Mouse (Mus musculus) splenic B cell, adult 2 months (primary cell): ENCODE results near the gene 1810024B03Rik.
A peak's percentile ranks its signal among the peaks of the same experiment; 100 is the strongest.

Experiments used
- DNase-seq: peaks from one replicate; pipeline ENCODE4 v3.0.0-alpha.2; 2011; ENCODE audit warnings: low read depth, low spot score
- H3K27me3 ChIP-seq: 2 replicates; pipeline ENCODE4 v1.6.1; 2012; ENCODE audit warnings: mild to moderate bottlenecking, low read length, moderate library complexity, mixed read lengths; ENCODE audit not compliant: control insufficient read depth, poor library complexity, insufficient read depth, severe bottlenecking
- H3K36me3 ChIP-seq: 2 replicates; pipeline ENCODE4 v1.6.1; 2012; ENCODE audit warnings: mild to moderate bottlenecking, low read length, moderate library complexity, mixed read lengths; ENCODE audit not compliant: control insufficient read depth, poor library complexity, insufficient read depth, severe bottlenecking

1810024B03Rik gene

GRCm38 (mm10) chr2:127139094-127139493 is 69.0 kb downstream of the 1810024B03Rik start:
- Histone ChIP-seq H3K27me3 (no peaks in the 10 kb centered on the region), H3K36me3 (peaks cover 3% of the 10 kb centered on the region; the same call in 1 of the 2 replicates)
- no peak for DNase-seq

DNA sequence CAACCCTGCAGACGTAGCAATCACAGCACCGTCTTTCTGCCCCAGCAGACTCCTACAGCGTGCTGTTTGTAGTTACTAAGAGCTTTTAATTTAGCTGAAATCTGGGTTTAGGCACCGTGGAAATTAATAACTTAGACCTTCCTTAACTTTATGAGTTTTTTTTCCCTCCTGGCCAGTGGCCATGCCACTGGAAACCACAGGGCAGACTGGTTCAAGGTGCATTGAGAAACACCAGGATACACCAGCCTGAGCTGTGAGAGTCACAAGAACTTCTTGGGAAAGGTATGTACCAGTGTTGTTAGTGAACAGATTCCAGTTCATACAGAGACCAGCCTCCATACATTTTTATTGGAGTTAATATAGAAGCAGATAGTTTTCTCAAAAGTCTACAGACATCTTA is 69.6 kb downstream of the 1810024B03Rik start:
- DNase-seq, result no peak
- H3K36me3 ChIP-seq, result peaks cover 3% of the 10 kb centered on the region; the same call in 1 of the 2 replicates
- no peaks in the 10 kb centered on the region for H3K27me3 ChIP-seq

DNA sequence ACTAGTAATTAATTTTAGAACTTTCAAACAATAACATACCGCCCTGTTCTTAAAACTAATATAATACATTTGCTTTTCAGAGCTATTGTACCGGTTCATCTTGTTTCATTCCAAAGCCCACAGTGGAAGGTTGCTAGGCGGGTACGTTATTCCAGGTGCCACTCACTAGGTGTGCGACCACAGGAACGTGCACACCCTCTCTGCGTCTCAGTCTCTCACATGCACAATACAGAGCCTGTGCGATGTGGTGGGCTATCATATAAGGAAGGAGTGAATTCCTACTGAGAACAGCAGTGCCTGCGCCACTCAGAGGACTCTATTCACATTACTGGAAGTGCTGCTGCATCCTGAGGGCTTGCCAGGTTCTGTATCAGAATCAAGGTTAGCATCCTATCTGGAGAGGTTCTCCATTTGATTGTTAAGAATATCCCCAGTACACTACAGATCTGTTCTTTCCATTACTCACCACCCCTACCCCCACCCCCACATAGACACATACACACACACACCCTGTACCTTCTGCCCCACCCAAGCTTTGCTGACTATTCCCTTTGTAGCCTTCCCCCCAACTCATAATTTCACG is 70.2 kb downstream of the 1810024B03Rik start:
- no peak for DNase-seq
- Histone ChIP-seq H3K27me3 (no peaks in the 10 kb centered on the region), H3K36me3 (peaks cover 3% of the 10 kb centered on the region; the same call in 1 of the 2 replicates)

GRCm38 (mm10) chr2:127136979-127137378 is 71.1 kb downstream of the 1810024B03Rik start:
- Histone ChIP-seq H3K36me3 (peaks cover 3% of the 10 kb centered on the region; the same call in 1 of the 2 replicates), H3K27me3 (no peaks in the 10 kb centered on the region)
- DNase-seq, result peak; percentile 54
